Mouse (Mus musculus) heart, postnatal 36 days (tissue): ENCODE data around the gene Rad51b. TPM values are rescaled to one million over a fixed set of nuclear protein-coding genes. Genes with fewer than 3 reads are reported as not detected.

Experiments
- DNase-seq, 2 experiments: peaks; one replicate each; pipeline ENCODE4 v3.0.0; 2021 to 2022
- intact Hi-C: fragments of 180-260 bp; cut with DNase I; formaldehyde crosslinking; loops from one replicate; pipeline ENCODE4 v1.15.1; 2025
- total RNA-seq, 2 experiments: library from RNA; stranded (reverse); gene quantifications; 2 replicates each; pipeline ENCODE4 v1.2.3; 2021

The Rad51b gene
- total RNA-seq, 2 experiments from 2014 or later: 0.53 to 0.60 TPM

DNA sequence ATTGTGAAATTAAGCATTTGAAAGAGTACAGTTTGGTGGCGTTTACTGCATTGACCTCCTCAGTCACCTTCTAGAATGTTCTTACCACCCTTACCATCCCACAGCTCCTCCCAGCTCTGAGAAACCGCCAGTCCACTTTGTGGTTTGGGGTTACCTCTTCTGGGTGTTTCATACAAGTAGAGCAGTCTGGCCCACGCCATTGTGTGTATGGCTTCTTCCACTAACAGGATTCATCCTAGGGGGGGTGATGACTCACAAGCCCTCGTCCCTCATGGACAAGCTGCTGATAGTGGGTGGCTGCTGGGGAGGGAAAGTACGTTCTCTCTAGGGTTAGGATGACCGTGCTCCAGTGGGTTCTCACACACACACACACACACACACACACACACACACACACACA lies 535.5 kb downstream of the Rad51b start:
- no peak for DNase-seq
- intact Hi-C loops: loop anchor here (5.0 kb wide), 1 partner anchor 75 kb away; no protein-coding TSS in a partner anchor

DNA sequence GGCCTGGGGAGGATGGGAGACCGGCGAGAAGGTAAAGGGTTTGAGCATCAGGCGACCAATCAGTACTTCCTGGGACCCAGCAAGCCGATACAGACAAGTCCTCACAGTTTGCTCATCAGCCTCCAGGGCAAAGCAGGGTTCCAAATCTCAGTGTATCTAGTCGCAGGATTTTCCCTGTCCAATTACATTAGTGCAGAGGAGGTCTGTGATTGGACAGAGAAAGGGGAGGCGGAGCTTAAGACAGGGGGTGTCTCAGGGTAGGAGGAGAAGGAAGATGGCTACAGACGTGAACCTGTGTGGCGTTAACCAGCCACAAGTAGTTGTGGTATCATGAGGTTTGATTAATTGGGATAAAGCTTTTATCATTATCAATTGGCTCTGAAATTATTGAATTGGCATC lies 538.4 kb downstream of the Rad51b start:
- intact Hi-C loops: loop anchor here (5.0 kb wide), 2 partner anchors 223 to 297 kb away; no protein-coding TSS in a partner anchor
- no peak for DNase-seq

DNA sequence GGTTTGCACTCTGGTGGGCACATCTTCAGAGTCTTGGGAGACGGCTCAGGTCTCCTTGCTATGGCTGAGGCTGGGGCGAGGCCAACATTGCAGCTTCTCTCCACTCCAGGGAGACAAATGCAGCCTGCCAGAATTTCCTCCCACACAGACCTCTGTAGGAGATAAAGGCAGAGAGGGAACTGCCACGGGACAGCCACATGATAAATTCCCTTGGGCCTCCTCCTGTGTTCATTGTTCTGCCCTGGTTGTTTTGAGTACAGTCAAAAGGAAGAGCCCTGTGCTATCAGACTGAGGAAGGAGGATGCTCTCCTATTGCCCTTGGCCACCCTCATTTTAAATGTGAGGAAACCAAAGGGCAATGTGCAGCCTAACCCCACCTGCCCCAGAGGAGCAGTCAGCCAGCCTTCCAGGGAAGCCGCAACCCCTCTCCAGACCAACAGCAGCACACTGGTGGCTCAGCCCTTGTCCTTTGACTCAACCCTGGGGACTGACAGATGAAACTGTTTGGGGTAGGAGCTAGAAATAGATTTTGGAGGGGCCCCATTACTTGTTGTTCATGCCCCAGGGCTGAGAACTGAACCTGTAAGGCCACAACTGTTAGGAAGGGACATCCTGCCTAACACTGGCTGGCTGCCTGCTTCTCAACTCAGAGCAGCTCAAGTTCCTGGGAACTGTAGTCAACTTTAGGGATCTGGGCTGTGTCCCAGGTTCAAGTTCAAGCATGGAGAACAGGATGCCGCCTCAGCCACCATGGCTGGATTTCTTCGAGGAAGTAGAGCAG lies 541.3 kb downstream of the Rad51b start:
- intact Hi-C loops: loop anchor here (1.0 to 5.0 kb wide), 5 partner anchors 42 to 294 kb away; partner anchors contain the start of gene Zfp36l1
- DNase-seq: peak; percentile 75 to 81

GRCm38 (mm10) chr12:79839096-79839941 lies 542.2 kb downstream of the Rad51b start:
- intact Hi-C loops: loop anchor here (2.0 to 5.0 kb wide), 4 partner anchors 43 to 293 kb away; no protein-coding TSS in a partner anchor
- DNase-seq: no peak

- no peak for DNase-seq
- intact Hi-C loops: loop anchor here (2.0 kb wide), 1 partner anchor 18 kb away; no protein-coding TSS in a partner anchor
These were observed 543.4 kb downstream of the Rad51b start for GRCm38 (mm10) chr12:79840465-79840864.

DNA sequence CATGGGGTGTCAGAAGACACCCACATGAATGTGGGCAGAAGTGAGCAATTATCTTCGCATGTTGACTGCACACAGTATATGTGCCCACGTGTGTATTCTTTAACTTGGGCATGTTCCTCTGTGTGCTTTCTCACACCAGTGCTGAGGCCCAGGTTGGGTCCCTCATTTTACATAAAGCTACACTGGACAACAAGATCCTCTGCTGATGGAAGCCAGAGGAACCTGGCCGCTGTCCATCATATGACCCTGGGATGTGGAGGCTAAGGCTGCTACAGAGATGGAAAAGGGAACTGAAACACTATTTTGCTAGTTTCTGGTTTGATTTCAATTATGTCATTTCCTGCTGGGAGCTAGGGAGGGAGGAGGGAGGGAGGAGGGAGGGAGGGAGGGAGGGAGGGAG lies 544.2 kb downstream of the Rad51b start:
- intact Hi-C loops: loop anchor here (2.0 kb wide), 1 partner anchor 18 kb away; no protein-coding TSS in a partner anchor
- DNase-seq: no peak

- intact Hi-C loops: no loop called here
- DNase-seq: no peak
These were observed 545.2 kb downstream of the Rad51b start for GRCm38 (mm10) chr12:79842319-79842718.

DNA sequence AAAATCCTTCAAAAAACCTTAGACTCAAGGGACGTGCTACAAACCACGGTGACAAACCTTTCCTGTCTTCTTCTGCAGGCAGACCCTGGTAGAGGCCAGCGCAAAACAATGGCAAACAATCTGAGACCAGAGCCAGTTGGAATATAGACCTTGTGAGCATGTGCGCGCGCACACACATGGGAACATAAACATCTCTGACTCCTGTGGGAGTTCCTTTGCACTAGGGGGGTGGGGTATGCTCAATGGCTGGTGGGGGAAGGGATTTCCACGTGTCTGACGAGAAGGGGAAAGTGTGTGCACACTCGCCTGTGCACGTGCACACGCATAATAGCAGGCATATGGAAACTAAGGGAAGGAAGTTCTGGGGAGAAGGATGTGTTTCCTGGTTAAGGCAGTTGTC lies 545.9 kb downstream of the Rad51b start:
- no peak for DNase-seq
- intact Hi-C loops: no loop called here

- DNase-seq: no peak
These were observed 546.4 kb downstream of the Rad51b start for GRCm38 (mm10) chr12:79843496-79843895.

GRCm38 (mm10) chr12:79846247-79847151 lies 549.4 kb downstream of the Rad51b start:
- intact Hi-C loops: no loop called here
- DNase-seq: no peak

More at GRCm38 (mm10) chr12:79843496-79843895, 546.4 kb downstream of the Rad51b start:
- intact Hi-C loops: no loop called here

DNA sequence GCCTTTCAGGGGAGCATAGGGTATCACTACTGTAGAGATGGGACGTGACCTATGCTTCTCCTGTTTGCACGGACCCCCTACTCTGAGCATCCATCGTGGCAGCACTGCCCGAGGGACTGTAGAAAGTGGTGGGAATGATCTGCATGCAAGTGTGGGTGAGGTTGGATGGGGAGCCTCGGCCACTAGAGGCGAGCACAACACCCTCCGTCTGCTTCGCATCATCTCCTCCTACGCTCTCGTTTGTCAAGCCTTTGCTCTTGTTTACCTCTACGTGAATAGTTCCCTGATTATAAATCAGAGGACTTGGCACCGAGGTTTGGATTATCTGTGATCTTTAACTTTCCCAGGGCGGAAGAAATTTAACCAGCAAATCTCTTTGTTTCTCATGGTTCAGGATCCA lies 551.5 kb downstream of the Rad51b start:
- DNase-seq: no peak
- intact Hi-C loops: no loop called here

DNA sequence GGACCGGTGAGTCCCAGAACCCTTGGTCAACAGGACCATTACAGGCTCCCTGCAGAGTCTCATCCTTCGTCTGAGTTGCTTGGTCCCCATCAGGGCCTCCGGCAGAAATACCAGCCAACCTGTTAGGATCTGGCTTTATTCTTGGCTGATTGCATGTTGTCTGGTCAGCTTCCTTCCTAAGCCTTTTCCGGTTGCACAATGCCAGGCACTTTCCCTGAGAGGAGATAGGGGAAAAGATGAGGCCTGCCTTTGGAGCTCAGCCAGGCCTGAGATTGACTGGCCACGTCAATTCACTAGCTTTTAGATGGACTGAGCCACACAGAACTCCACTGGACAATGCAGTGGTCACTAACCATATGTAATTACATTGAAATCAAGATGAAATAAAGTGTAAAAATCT lies 552.9 kb downstream of the Rad51b start:
- intact Hi-C loops: no loop called here
- DNase-seq: no peak

DNA sequence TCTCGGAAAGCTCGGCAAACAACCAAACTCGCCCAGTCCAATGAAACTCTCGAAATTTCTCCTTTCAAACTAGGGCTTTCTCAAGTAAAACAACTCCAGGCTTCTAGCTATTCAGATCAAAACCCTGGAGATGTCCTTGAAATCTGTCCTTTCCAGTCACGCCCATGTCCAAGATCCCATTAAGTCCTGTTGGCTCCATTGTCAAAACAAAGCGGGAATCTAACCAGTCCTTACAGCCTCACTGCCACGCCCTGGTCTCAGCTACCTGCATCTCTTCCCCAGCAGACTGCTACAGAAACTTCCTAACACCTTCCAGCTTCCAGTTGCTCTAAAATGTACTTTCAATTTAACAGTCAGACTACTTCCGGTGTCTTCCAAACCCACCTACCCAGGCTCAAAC lies 554.8 kb downstream of the Rad51b start:
- intact Hi-C loops: no loop called here
- DNase-seq: no peak

GRCm38 (mm10) chr12:79852606-79853005 lies 555.5 kb downstream of the Rad51b start:
- DNase-seq: no peak
- intact Hi-C loops: no loop called here

- DNase-seq: no peak
- intact Hi-C loops: no loop called here
These were observed 556.9 kb downstream of the Rad51b start for GRCm38 (mm10) chr12:79853901-79854490.

GRCm38 (mm10) chr12:79854507-79854906 lies 557.4 kb downstream of the Rad51b start:
- intact Hi-C loops: no loop called here
- DNase-seq: no peak

DNA sequence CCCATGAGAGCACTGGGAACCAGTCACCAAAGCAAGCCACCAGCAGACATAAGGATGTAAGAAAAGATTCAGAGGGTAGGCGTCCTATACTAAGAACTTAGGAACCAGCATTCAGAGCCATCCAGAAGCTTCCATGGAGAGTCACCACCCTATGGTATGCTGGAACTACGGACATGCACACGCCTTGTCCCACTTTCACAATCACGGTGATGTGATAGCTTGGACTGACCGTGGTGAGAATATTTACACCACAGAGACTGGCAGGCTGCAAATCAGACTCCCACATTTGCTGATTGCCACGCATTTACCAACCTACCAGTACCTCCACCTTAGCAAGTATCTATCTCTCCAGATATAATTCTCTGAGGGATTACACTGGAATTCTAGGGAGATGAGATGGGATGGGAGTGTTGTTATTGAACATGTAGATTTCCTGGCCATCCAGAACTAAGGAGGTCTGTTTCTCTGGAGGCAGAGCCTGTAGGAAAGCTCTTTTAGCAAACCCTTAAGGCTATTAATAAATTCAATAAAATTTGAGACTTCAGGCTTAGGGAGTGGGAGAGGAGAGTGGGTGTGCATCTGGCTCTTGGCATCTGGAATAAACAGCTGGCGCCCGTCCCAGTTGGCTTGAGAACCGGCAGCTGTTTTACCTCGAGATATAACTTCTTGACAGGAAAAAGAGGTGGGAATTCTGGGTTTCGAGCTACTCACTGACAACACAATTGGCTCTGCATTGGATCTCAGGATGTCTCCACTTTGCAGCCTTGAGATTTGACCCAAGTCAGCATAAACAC lies 559.2 kb downstream of the Rad51b start:
- peak; percentile 81 to 84 for DNase-seq
- intact Hi-C loops: no loop called here

DNA sequence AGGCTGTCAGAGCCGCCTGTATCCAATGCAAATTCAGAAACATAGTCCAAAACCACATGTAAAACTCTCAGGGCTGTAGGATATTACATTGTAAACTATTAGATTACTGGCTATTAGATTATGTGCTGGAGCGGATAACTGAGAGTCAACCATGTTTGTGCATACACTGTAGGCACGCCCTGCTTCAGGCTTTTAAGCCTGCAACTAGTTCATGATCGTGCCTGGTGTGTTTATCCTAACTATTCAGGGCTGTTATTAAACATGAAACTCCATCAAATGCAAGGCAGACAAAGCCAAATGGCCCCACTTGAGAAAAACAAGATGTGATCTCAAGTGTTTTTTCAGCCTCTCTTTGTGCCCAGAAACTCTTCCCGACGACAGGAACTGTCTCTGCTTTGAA lies 560.6 kb downstream of the Rad51b start:
- no peak for DNase-seq
- intact Hi-C loops: loop anchor here (2.0 kb wide), 1 partner anchor 17 kb away; no protein-coding TSS in a partner anchor

DNA sequence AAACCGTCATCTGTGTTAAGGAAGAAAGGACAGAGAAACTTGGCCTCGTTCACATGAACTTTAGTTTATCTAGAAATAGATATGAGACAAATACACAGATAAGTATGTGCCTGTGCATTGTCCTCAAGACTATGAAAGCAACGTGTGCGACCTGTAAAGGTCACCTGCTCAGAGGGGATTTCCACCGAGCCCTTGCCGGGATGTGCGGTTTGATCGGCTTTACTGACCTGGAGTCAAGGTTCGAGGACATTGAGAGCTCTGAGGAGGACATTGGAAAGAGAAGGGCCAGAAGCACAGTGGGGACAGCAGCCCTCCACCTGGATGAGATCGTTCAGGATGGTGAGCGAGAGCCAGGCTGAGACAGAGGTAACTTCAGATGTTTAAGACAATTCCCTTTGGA lies 561.3 kb downstream of the Rad51b start:
- no peak for DNase-seq
- intact Hi-C loops: loop anchor here (2.0 kb wide), 1 partner anchor 18 kb away; no protein-coding TSS in a partner anchor
